Mouse (Mus musculus) common myeloid progenitor, adult 5-6 weeks (primary cell): Measurements from ENCODE around the gene Prex1. TPM values are rescaled to one million over a fixed set of nuclear protein-coding genes. Genes with fewer than 3 reads are reported as not detected.

Experiments
- ATAC-seq: replicated peaks from 2 replicates; pipeline ENCODE4 v1.8.0; 2016; ENCODE audit warnings: low read depth, mild to moderate bottlenecking, moderate TSS enrichment, inconsistent platforms; ENCODE audit not compliant: poor library complexity, severe bottlenecking
- total RNA-seq: library from RNA; stranded (forward); fragments of 200-1000, 187-1606 nt; gene quantifications from 2 replicates; pipeline ENCODE4 v1.2.3, GENCODE M21; 2017

Prex1 gene
- total RNA-seq, 1 experiment from 2014 or later: 26.2 TPM

DNA sequence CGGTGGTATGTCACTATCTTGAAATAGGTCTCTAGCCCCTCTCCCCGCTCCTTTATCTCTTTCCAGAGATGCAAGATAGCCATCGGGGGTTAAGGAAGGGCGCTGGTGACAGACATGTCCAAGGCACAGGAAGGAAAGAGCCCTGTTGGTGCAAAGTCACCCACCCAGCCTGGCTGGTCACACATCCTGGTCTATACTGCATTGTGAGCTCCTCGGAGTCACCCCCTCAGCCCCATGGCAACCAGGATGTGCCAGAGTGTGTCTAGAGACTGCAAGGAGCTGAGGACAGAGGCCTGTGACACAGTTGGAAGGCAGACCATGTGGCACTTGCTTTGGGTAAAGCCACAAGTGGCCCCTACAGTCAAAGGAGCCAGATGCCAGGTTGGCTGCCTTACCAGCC is 94.4 kb downstream of the Prex1 start:
- no peak for ATAC-seq

DNA sequence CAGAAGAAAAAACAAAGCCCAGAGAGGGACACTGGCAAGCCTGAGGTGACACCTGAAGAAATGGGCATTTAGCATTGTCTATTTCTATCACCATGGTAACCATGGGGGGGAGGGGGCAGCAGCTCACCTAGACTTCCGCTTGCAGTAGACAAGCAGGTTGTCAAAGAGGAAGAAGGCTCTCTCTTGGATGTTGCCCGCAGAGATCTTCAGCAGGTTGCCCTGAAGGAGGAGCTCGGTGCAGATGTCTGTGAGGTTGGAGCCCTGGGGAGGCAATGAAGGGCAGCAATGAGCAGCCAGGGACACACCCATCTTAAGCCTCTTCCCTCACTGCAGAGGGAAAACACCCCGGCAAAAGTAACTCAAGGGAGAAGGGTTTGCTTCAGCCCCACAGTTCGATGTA is 95.9 kb downstream of the Prex1 start:
- ATAC-seq: no peak

DNA sequence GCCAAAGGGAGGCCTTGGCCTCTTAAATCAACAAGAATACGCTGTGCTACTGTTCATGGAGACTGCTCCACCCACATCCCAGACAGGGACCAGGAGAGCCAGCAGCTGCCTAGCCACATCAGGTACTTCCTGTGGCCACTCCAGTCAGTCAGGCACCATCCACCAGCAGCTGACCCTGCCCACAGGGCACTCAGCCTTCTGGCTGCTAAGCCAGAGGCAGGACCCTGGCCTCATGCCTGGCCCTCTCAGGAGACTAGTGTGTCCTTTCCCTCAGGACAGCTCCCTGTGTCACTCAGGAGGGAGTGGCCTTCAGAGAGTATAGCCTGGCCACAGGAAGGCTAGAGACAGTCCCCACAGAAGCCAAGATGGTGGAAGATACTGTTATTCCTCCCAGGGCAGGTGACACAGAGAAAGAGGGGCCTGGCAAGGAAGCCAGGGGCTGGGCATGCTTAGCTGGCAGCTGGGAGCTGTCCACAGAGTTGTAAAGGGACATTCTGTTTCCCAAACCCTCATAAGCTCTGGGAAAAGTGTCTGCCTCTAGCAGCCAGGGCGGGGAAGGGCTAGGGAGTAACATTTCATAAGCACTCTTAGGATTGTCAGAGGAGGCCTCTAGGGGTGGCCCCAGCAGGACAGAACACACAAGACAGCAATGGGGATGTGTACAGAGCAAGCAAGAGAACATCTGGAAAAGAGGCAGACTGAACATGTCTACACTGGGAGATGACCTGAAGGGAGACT is 98.1 kb downstream of the Prex1 start:
- ATAC-seq: no peak

DNA sequence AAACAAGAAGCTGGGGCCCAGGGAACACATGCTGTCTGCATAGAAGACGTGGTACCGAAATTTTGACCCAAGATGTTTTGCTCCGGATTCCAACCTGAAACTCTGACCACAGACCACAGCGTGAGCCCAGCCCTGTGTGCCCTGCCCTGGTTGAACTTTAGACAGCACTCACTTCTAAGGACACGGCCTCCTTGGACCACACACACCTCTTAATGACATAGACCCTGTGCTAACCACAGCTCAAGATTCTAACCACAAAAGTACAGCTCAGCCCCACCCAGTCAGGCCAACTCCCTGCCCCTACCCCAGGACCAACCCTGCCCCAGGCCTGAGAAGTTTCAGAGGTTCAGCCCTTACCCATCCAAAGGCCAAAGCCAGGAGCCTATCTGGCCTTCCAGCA is 103.4 kb downstream of the Prex1 start:
- no peak for ATAC-seq

DNA sequence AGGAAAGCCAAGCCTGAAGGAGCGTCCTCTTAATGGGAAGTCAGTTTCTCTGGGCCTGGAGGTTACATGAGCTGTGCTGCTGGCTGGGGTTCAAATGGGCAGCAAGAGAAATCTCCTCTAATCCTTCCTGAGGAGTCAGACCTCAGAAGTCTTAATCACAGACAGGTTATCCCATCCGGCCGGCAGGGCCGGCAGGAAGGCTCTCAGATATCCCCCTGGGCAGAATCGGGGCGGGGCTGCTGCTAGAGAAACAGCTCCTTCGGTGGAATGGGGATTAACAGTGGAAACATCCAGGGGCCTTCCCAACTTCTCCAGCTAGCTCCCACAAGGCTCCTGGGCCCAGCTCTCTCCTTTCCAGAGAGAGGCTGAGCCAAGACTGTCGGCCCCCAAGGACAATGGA is 105.1 kb downstream of the Prex1 start:
- ATAC-seq: no peak

DNA sequence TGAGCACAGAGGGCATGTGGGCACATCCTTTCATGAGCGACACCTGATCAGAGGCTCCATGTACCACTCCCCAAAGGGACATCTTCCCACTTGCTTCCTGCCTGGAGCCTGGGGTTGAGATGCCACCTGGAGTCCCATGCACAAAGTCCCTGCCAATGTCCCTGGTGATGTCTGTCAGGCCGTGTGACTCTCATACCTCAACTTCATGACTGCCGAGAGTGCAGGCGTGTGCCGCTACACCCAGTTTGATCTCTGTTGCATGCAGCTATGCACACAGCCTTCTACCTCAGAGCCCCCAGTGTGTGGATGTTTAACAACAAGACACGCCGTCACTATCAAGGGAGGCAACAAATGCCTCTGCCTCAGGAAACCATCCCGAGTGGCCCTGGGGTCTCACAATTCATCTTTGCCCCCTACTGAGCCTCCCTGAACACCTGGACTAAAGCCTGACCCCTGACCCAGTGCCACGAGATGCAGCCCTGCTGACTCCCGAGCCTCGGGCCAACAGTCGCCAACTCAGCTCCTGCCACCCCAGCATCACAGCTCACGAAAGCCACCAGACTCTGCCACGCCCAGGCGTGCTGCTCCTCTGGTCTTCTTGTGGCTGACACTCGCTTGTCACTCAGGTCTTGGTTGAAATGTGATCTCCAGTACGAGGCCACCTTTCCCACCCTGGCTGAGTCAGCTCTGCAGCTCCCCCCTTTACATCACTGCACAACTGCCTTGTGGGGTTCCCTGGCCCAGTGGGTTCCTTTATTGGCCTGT is 107.0 kb downstream of the Prex1 start:
- ATAC-seq: no peak

DNA sequence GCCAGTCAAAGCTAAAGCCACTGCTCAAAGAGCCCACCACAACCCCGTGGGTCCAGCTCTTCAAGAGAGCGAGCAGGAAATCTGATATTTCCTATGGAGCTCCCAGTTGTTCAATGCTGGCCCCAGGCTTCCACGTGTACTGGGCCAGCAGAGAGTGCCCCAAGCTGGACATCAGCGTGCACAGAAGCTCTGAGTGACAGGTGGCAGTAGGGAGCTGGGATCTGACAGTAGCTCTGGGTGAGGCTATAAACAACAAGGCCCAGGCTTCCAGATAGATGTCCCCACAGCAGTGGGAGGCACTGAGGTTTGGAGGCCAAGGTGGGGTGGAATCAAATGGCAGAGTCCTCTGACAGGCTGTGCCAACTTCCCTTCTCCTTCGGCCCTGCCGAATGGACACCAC is 107.6 kb downstream of the Prex1 start:
- no peak for ATAC-seq

DNA sequence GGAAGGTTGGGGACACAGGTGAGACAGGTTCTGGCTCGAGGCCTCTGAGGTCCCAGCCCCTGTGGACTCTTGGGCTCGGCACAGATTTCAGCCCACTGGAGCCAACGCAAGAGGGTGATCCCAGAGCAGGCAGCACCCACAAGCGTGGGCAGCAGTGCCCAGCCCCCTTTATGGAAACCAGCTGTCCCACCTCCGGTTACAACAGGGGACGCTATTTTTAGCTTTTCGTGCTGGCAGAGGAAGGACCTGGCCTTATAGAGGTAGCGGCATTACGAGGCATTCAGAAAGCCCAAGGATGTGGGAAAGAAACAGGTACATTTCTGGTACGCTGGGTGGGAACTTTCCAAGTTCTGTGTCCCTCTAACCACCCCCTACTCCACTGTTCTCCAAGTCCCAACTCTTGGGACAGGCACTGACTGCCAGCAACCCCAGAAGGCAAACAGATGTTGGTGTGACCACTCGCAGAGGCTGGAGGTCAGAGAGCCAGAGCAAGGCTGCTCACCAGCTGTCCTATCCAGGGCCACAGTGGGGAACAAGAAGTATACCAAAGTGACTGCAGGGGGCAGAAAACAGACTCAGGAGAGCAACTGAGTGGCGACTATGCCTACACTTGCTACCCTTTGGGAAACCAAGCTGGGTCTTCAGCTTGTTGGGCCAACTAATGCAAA is 108.3 kb downstream of the Prex1 start:
- ATAC-seq: peak; percentile 56

DNA sequence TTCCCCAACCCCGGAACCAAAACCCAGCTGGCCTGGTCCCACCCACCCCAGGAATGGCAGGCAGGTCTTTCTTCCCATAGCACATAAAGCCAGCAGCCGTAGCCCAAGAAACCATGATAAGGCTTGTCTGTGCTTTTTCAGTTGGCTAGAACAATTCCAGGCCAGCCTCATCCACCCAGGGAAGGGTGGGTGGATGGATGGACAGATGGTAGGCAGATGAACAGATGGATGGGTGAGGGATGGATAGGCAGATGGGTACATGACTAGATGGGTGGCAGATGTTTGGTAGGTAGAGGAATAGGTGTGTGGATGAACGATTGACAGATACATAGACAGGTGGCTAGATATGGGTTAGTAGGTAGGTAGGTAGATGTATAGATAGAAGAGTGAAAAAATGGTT is 110.7 kb downstream of the Prex1 start:
- ATAC-seq: no peak

DNA sequence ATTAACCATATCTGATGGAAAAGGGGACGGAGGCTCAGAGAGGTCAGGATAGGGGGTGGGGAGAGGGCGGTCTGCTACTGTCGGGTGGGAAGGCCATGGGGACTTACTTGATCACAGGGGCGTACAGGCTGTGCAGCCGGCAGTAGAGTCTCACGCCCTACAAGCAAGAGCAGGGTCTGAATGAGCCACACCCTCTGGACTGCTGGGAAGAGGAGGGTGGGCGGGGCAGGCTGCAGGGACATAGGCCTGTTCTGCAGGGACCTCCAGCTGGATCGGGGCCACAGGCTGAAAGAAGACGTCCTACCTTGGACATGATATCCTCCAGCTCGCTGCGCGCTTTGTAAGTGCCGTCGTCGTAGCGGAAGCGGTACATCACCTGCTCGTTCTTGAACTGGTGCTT is 112.2 kb downstream of the Prex1 start:
- ATAC-seq: no peak

DNA sequence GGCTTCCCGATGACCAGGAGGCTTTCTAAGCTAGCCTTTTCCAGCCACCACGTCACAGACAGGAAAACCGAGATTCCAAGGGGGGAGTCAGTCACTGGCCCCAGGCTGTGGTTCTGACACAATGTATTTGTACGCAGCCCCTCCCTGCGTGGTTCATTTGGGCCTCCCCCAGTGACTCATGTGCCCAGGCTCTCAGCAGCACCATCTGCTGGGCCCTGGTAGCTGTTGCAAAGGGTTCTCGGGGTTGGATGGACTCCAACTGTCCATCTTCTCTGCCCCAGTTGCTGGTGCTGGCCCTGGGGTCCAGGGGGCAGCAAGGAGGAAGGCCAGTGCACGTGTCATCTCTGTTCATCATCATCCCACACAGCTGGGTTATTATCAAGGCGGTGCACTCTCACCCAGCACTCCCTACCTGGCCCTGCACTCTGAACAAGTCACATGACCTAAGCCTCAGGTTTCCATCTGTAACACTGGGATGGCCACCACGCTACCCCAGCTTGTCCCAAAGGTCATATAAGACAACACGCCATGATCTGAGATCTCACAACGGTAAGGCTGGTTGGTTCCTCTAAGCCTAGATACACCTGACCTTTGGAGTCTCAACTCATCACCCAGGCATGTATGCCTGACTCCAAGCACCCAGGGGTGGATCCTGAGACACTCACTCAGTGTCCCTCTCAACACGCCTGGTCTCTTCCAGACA is 115.0 kb downstream of the Prex1 start:
- no peak for ATAC-seq

DNA sequence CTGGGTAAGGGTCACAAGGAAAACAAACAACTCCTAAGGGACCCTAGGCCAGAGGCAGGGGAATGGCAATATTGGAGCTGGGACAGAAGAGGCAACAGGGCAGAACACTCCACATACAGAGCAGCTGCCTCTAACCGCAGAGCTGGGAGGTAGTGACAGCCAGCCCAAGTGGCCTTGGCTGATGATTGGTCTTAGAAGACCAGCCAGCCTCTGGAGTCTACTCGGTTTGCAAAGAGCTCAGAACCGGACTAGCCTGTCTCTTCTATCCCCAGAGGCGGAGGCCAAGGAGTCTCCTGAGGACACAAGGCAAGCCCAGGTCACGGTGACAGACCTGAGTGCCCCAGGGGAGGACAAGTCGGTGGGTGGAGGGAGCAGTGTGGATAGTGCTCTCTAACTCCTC is 115.9 kb downstream of the Prex1 start:
- ATAC-seq: no peak

DNA sequence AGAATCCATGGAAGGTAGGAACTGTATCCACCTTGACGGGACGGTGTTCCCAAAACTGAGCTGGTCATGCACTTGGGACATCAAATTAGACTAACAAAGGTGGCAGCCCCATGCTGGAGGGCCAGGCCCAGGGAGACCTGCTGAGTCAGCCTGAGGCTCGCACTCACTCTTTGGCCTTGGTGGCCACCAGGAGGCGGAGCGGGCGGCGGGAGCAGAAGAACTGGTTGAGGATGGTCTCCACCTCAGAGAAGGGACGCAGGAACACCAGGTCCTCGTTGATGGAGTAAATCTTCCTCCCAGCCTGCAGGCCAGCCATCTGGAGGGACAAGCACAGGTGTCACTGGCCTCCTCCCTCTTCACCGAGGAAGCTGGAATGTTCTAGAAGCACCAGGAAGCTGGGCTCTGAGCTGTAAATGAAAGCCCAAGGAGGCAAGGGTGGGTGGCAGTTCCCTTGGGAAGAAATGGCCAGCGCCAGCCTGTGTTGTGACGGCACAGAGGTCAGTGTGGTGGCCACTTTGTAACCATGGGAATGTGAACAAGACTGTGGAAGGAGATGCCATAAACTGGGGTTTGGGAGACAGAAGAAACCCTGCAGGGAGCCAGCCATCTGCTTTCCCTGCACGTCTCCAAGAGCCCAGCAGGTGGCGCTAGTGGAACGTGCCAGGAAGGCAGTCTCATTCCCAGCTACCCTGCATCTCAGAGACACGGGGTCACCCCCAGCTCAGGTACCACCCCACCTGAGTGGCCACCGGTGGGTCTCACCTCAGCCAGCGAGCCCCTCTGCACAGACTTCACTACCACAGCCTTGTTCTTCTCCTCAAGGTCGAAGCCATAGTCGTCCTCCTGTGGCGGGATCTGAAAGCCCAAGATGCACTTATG is 121.4 kb downstream of the Prex1 start:
- ATAC-seq: peak; percentile 70

DNA sequence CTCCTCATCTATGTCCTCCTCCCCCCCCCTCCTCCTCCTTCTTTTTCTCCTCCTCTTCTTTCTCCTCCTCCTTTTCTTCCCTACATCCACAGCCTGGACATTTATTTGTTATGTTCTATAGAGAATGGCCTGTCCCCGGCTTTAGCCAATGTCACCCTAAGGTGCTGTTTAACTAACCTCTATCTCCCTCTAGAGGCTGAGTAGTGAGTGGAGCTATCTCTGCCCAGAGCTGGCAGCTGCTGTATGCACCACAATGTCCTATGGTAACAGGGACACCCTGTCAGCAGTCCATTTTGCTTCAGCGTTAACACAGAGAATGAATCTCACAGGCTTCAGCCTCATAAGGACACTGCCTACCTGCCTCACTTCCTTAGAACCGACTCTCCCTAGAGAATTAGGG is 129.1 kb downstream of the Prex1 start:
- peak; percentile 43; the same call in 1 of the 2 replicates for ATAC-seq

DNA sequence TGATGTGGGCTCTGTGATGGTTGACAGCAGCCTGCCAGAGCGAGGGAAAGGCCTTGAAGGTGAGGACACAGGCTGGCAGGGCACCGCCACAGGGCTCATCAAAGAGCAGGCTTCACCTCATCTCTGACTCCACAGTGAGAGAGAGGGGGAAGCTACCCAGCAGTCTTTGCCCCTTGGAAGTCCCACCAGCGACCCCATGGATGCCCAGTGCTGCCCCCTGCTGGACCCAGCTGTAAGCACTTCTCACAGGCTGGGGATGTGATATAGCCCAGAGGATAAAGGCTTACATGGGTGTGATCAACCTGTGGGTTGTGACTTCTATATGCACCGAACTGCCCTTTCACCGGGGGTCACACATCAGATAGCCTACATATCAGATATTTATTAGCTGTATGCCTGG is 130.3 kb downstream of the Prex1 start:
- no peak for ATAC-seq

DNA sequence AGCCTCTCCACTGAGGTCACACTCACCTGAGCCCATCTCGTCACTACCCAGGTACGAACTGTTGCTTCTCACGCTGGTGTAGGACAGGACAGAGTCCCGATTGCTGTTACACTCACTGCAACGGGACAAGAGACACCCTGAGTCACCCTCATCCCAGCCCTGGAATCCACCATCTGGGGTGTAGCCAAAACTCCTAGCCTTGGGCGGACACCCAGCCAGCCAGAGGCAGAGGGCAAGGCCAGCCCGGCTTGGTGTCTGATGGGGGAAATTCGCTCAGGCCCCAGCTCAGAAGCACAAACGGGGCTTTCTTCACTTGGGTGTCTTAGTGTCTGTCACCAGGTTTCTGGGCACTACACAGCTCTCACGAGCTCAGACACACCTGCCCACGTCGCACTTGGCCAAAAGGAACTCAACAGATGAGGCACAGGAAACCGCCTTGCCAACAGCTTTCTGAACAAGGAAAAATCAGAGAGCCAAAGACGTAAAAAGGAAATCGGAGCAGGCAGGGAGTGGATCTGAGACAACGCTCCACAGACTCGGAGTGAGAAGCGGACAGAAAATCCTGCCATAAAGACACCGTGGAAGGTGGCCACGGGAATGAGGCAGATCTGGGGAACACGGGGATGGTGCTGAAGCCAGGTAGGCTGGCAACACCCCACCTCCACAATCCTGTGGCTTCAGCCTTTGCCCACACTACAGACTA is 131.6 kb downstream of the Prex1 start:
- ATAC-seq: no peak

DNA sequence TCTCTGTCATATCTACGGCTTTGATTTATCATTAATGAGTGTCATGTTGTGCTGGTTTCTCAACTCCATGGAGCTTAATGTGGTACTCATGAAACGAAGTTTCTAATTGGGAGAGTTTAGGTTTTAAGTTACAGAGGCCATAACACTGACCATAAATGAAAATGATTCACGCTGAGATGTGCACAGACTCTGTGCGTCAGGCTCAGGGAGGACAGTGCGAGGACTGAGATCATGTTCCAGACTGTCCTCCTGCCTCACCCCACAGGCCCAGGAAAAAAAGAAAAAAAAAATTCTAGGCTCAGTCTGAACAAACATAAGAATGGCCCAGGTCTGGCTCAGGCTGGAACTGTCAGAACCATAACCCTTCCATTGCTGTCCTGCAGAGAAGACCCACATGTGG is 133.8 kb downstream of the Prex1 start:
- no peak for ATAC-seq

DNA sequence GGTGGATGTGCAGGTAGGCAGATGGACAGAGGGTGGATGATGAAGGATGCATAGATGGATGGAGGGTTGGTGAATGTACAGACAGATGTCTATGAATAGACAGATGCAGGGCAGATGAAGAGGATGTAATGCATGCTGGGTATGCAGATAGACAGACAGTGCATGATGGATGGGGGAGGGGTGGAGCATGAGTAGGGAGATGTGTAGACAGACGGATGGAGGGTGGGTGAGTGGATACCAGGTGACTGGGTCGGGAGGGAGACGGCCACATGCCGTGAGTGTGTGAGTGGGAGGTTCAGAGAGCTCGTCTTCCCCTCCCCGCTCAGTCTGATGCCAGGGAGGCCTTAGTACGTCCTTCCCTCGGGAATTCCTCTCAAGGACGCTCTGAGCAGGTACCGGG is 134.3 kb downstream of the Prex1 start:
- no peak for ATAC-seq

DNA sequence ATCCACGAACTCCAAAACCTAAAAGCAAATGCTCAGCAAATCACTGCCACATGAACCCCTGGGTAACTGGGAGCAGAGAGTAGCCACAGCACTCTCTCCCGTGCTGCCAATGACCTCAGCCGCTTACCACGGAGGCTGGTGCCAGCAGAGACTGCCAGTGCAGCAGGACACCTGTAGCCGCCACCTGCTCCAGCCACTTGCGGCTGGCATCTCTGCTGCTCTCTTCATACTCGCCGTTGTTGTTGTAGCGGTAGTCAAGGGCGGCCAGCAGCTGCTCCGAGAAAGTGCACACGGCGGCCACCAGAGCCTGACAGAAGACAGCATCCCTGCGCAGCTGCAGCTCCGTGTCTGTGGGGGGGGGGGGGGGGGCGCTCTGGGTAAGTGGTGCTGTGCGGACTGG is 138.2 kb downstream of the Prex1 start:
- ATAC-seq: no peak
